Mouse (Mus musculus) heart, embryonic 16.5 days (tissue): ENCODE measurements around the gene Cdkn2aip. TPM values are rescaled to one million over a fixed set of nuclear protein-coding genes. Genes with fewer than 3 reads are reported as not detected.

Experiments
- ATAC-seq: fragments of 200-750 bp; cut with Nextera tagmentation; replicated peaks from 2 replicates; pipeline ENCODE4 v1.8.0; 2017; ENCODE audit warnings: moderate number of reproducible peaks; ENCODE audit not compliant: insufficient read depth, low FRiP score; ENCODE audit errors: extremely low read depth
- H3K27ac ChIP-seq: fragments of 300-500 bp; sonication (generic); 2 replicates; pipeline ENCODE4 v1.5.1; 2014; ENCODE audit warnings: mild to moderate bottlenecking, low read length, control low read depth, moderate library complexity
- H3K27me3 ChIP-seq: fragments of 300-500 bp; sonication (generic); 2 replicates; pipeline ENCODE4 v1.6.1; 2014; ENCODE audit warnings: low read length, mixed read lengths; ENCODE audit not compliant: control insufficient read depth, insufficient read depth
- H3K36me3 ChIP-seq: fragments of 300-500 bp; sonication (generic); 2 replicates; pipeline ENCODE4 v1.6.1; 2014; ENCODE audit not compliant: control insufficient read depth, insufficient read depth
- H3K4me1 ChIP-seq: fragments of 300-500 bp; sonication (generic); 2 replicates; pipeline ENCODE4 v1.6.1; 2014; ENCODE audit warnings: low read length, mixed read lengths; ENCODE audit not compliant: control insufficient read depth, insufficient read depth
- H3K4me2 ChIP-seq: fragments of 300-500 bp; sonication (generic); 2 replicates; pipeline ENCODE4 v1.6.1; 2014; ENCODE audit warnings: low read depth, mild to moderate bottlenecking, control low read depth, low read length
- H3K4me3 ChIP-seq: fragments of 300-500 bp; sonication (generic); 2 replicates; pipeline ENCODE4 v1.5.1; 2014; ENCODE audit warnings: mild to moderate bottlenecking, control low read depth, low read length
- H3K9ac ChIP-seq: fragments of 300-500 bp; sonication (generic); 2 replicates; pipeline ENCODE4 v1.6.1; 2014; ENCODE audit warnings: low read length, control low read depth
- H3K9me3 ChIP-seq: fragments of 300-500 bp; sonication (generic); replicated peaks from 2 replicates; pipeline ENCODE4 v1.6.1; 2016; ENCODE audit warnings: low read length; ENCODE audit not compliant: control insufficient read depth
- WGBS: fragments of 180-500 bp; shearing (Covaris S2); extraction: QIAGEN DNeasy Blood & Tissue Kit; methylation state at CpG from one replicate; pipeline ENCODE4 v1.1.7; 2014; 5-methylcytosine and 5-hydroxymethylcytosine counted together
- polyA plus RNA-seq: library from polyadenylated mRNA; unstranded; fragments of >200 nt; fragmentation: Nextera tagmentation; extraction: Ambion mirVana; gene quantifications from 2 replicates; pipeline ENCODE4 v1.2.1, GENCODE M21; 2015

Cdkn2aip gene
- polyA plus RNA-seq, result 15.5 and 17.2 TPM in 2 replicates

DNA sequence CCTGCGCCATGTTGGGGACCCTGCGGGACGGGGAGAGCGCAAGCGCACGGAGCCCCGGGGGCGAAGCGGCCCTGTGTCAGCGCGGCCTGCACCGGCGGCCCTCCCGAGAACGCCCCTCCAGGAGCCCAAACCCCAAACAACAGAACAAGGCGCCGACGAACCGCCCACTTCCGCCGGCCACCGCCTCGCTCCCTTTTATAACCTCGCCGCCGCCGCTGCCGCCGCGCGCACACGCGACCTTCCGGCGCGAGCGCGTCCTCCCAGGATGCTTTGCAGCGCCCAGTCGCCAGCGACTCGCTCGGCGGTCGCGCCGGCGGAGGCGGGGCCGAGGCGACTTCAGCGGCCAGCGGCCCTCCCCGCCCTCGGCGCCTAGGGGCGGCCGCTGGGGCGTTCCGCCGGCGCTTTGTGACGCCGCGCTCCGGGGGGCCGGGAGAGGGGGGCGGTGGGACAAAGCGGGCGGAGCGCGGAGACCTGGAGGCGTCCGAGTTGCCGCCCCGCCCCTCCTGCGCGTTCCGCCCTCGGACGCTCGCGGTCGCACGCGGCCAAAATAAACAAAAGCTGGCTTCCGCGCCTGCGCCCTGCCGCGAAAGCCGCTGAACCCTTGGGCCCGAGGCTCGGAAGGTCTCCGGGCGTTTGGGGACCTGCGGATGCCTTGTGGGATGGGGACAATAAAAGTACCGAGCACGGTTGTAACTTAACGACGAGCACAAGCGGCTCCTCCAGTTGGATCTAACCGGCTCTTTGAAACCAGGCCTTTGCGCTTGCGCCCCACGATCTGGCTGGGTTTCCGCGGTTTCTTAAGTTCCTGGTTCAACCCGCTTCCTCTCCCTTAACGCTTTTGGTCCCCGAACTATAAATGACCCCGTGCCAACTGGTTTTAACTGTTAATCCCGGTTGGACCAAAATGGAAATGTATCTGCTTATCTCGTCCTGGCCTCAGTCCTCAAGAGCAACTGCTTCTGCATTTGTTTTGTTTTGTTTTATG, at the start of gene Cdkn2aip:
Cdkn2aip (minus strand) TSS at position 172 of the 985 bp plus-strand sequence.
- whole genome bisulfite sequencing, result under 1% methylated on average over 109 of the region's 114 CpGs
- ATAC-seq, result peak; percentile 97
- Histone ChIP-seq H3K36me3 (peaks cover 15% of the 10 kb centered on the region), H3K27ac (peak within 1 kb of the TSS; percentile 98), H3K9ac (peak within 1 kb of the TSS; percentile 86), H3K4me2 (peak within 1 kb of the TSS; percentile 80), H3K4me3 (peak within 1 kb of the TSS; percentile 77), H3K4me1 (peaks cover 5% of the 10 kb centered on the region), H3K9me3 (no peaks in the 10 kb centered on the region), H3K27me3 (no peaks in the 10 kb centered on the region)

GRCm38 (mm10) chr8:47763194-47763593, 49.5 kb upstream of the Cdkn2aip start:
- Histone ChIP-seq H3K9ac (no peak overlapping the region), H3K4me1 (0 out of 2 replicates have a peak, but pooled peaks cover 4% of the 10 kb centered on the region), H3K4me3 (no peak overlapping the region), H3K36me3 (no peaks in the 10 kb centered on the region), H3K4me2 (no peak overlapping the region), H3K27me3 (no peaks in the 10 kb centered on the region), H3K9me3 (no peaks in the 10 kb centered on the region), H3K27ac (no peak overlapping the region)
- WGBS, result 49% methylated on average over 9 of the region's 9 CpGs
- no peak for ATAC-seq

GRCm38 (mm10) chr8:47760685-47761084, 47.0 kb upstream of the Cdkn2aip start:
- Histone ChIP-seq H3K27ac (no peak overlapping the region), H3K9me3 (no peaks in the 10 kb centered on the region), H3K4me1 (0 out of 2 replicates have a peak, but pooled peaks cover 4% of the 10 kb centered on the region), H3K36me3 (no peaks in the 10 kb centered on the region), H3K4me3 (no peak overlapping the region), H3K27me3 (no peaks in the 10 kb centered on the region), H3K4me2 (no peak overlapping the region), H3K9ac (no peak overlapping the region)
- no peak for ATAC-seq
- 57% methylated on average over 11 of the region's 11 CpGs for WGBS

DNA sequence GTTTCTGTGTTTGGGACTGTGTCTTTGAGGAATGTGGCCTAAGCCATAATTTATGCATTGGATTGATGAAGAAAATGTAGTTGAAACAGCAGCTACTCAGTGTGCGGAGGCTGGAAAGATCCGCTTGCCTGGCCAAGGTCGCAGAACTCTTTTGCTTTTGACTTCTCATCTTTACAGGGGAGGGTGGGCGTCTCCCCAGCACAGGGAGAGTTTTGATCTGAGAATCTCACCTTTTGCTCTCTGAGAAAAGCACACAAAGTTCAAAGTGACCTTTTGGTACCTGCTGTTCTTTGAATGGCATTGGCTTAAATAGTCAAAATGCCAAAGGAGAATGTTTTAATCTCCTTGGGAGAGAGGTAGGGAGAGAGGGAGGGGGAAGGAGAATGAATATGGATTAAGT, 46.5 kb upstream of the Cdkn2aip start:
- Histone ChIP-seq H3K4me1 (0 out of 2 replicates have a peak, but pooled peaks cover 4% of the 10 kb centered on the region), H3K4me2 (no peak overlapping the region), H3K27me3 (no peaks in the 10 kb centered on the region), H3K9ac (no peak overlapping the region), H3K9me3 (no peaks in the 10 kb centered on the region), H3K4me3 (no peak overlapping the region), H3K36me3 (no peaks in the 10 kb centered on the region), H3K27ac (no peak overlapping the region)
- 71% methylated on average over 4 of the region's 4 CpGs for WGBS
- ATAC-seq, result no peak

DNA sequence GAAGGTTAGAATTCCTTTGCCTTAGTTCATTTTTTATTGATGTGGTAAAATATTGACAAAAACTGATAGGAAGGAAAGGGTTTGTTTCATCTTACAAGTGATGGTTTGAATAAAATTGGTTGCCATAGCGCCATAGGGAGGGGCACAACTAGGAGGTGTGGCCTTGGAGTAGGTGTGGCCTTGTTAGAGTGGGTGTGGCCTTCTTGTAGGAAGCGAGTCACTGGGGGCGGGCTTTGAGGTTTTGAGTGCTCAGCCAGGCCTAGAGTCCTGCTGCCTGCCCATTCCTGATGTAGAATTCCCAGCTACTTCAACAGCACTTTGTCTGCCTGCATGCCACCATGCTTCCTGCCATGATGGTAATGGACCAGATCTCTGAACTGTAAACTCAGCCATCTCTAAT, 39.4 kb upstream of the Cdkn2aip start:
- H3K4me2 ChIP-seq, result no peak overlapping the region
- WGBS, result 84% methylated on average over 3 of the region's 3 CpGs
- no peak overlapping the region for H3K27ac ChIP-seq
- no peaks in the 10 kb centered on the region for H3K9me3 ChIP-seq
- H3K4me3 ChIP-seq, result no peak overlapping the region
- no peak overlapping the region for H3K9ac ChIP-seq
- no peaks in the 10 kb centered on the region for H3K36me3 ChIP-seq
- no peaks in the 10 kb centered on the region for H3K4me1 ChIP-seq
- no peak for ATAC-seq
- no peaks in the 10 kb centered on the region for H3K27me3 ChIP-seq

GRCm38 (mm10) chr8:47750096-47750495, 36.4 kb upstream of the Cdkn2aip start:
- no peak overlapping the region; the same call in 1 of the 2 replicates for H3K4me3 ChIP-seq
- peak overlapping the region; percentile 39 for H3K4me2 ChIP-seq
- no peak for ATAC-seq
- WGBS, result 44% methylated on average over 14 of the region's 14 CpGs
- H3K27me3 ChIP-seq, result no peaks in the 10 kb centered on the region
- H3K9ac ChIP-seq, result no peak overlapping the region
- H3K9me3 ChIP-seq, result no peaks in the 10 kb centered on the region
- H3K36me3 ChIP-seq, result no peaks in the 10 kb centered on the region
- H3K27ac ChIP-seq, result no peak overlapping the region
- H3K4me1 ChIP-seq, result no peaks in the 10 kb centered on the region

- no peaks in the 10 kb centered on the region for H3K36me3 ChIP-seq
- H3K27me3 ChIP-seq, result no peaks in the 10 kb centered on the region
- ATAC-seq, result no peak
- H3K4me2 ChIP-seq, result peak overlapping the region; percentile 39
- no peaks in the 10 kb centered on the region for H3K4me1 ChIP-seq
- H3K4me3 ChIP-seq, result no peak overlapping the region
- H3K27ac ChIP-seq, result no peak overlapping the region
- H3K9ac ChIP-seq, result no peak overlapping the region
- H3K9me3 ChIP-seq, result no peaks in the 10 kb centered on the region
- 58% methylated on average over 8 of the region's 8 CpGs for WGBS
These were observed 35.8 kb upstream of the Cdkn2aip start for GRCm38 (mm10) chr8:47749491-47749890.

- Histone ChIP-seq H3K27ac (no peak overlapping the region), H3K4me3 (no peak overlapping the region), H3K4me2 (no peak overlapping the region), H3K36me3 (no peaks in the 10 kb centered on the region), H3K9ac (no peak overlapping the region), H3K27me3 (peaks cover 2% of the 10 kb centered on the region; the same call in 1 of the 2 replicates), H3K9me3 (no peaks in the 10 kb centered on the region), H3K4me1 (0 out of 2 replicates have a peak, but pooled peaks cover 2% of the 10 kb centered on the region)
- no peak for ATAC-seq
- WGBS, result 72% methylated on average over 12 of the region's 12 CpGs
These were observed 32.6 kb upstream of the Cdkn2aip start for GRCm38 (mm10) chr8:47746304-47746703.

DNA sequence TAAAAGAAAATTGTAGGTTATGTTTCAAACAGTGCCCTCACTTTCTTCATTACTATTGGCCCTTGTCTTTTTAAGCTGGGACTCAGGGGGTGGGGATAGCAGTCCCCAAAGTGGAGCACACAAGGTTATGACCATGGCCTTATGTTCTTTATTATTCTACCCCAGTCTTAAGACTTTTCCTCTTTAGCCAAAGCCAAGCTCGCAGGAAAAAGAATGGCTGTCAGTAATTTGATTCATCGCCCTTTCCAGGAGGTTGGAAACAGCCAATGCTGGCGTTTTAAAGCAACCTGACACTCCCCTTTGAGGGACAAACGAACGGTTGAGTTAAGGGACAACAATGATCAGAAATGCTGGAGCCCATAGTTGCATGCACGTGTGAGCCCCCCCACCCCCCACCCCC, 32.1 kb upstream of the Cdkn2aip start:
- Histone ChIP-seq H3K4me1 (0 out of 2 replicates have a peak, but pooled peaks cover 2% of the 10 kb centered on the region), H3K4me2 (no peak overlapping the region), H3K36me3 (no peaks in the 10 kb centered on the region), H3K4me3 (no peak overlapping the region), H3K9ac (no peak overlapping the region), H3K27me3 (peaks cover 2% of the 10 kb centered on the region; the same call in 1 of the 2 replicates), H3K27ac (no peak overlapping the region), H3K9me3 (no peaks in the 10 kb centered on the region)
- 50% methylated on average over 6 of the region's 6 CpGs for WGBS
- ATAC-seq, result no peak
